In genomic region chr13:81629395-81629794, GRCm38 (mm10) we compare ENCODE assay signal across 16 mouse cellular contexts. TPM values are rescaled to one million over a fixed set of nuclear protein-coding genes. Genes with fewer than 3 reads are reported as not detected.
DNase-seq lines count a peak whose midpoint lies in the region; ATAC-seq lines count a peak whose summit lies in the region.
"Had no signal": no experiment of that assay in that cellular context is flagged by ENCODE, and none has a peak within 500 bp of the region (broad histone marks: within the 10 kb centered on the region; RNA-seq: fewer than 3 reads in every experiment).

No protein-coding gene starts in this region.

- H3K9me3 ChIP-seq in kidney, embryonic 14.5 days (ENCODE audit: control insufficient read depth, low read length), result no peaks in the 10 kb centered on the region
- H3K9me3 ChIP-seq in embryonic facial prominence, embryonic 12.5 days, result no peaks in the 10 kb centered on the region
- H3K9me3 ChIP-seq in hindbrain, embryonic 13.5 days, result no peaks in the 10 kb centered on the region
- H3K9me3 ChIP-seq in neural tube, embryonic 12.5 days, result no peaks in the 10 kb centered on the region
- H3K9me3 ChIP-seq: hindbrain, embryonic 15.5 days; limb, embryonic 15.5 days had no signal

- no peak for DNase-seq in kidney, postnatal 10 days
- DNase-seq in gastrocnemius, postnatal 4 days (ENCODE audit: low spot score in 2 of 2), result no peak
- no peak for DNase-seq in lung, postnatal 25 days (ENCODE audit: low spot score)
- DNase-seq in ovary, postnatal 14 days (ENCODE audit: low spot score), result no peak
- DNase-seq: adrenal gland, postnatal 14 days; cerebellum, adult 18-20 months; layer of hippocampus, adult 9-11 months; lung, postnatal 4 days; thymus, postnatal 25 days had no signal

- 29% methylated on average over 3 of the region's 3 CpGs for WGBS in kidney, embryonic 14.5 days
- WGBS in embryonic facial prominence, embryonic 12.5 days, result 55% methylated on average over 3 of the region's 3 CpGs
- WGBS in hindbrain, embryonic 13.5 days, result 15% methylated on average over 3 of the region's 3 CpGs
- 24% methylated on average over 3 of the region's 3 CpGs for WGBS in neural tube, embryonic 12.5 days

- no peak overlapping the region for H3K9ac ChIP-seq in kidney, embryonic 14.5 days (ENCODE audit: low read depth, low read length)
- H3K9ac ChIP-seq in embryonic facial prominence, embryonic 12.5 days, result no peak overlapping the region
- H3K9ac ChIP-seq in hindbrain, embryonic 13.5 days, result no peak overlapping the region
- no peak overlapping the region for H3K9ac ChIP-seq in neural tube, embryonic 12.5 days
- H3K9ac ChIP-seq: hindbrain, embryonic 15.5 days; limb, embryonic 15.5 days had no signal

- H3K27me3 ChIP-seq in kidney, embryonic 14.5 days (ENCODE audit: control insufficient read depth, insufficient read depth, low read length), result peaks cover 6% of the 10 kb centered on the region; the same call in 1 of the 2 replicates
- peaks cover 18% of the 10 kb centered on the region for H3K27me3 ChIP-seq in embryonic facial prominence, embryonic 12.5 days
- no peaks in the 10 kb centered on the region for H3K27me3 ChIP-seq in hindbrain, embryonic 13.5 days
- H3K27me3 ChIP-seq in neural tube, embryonic 12.5 days (replicated peaks), result no peaks in the 10 kb centered on the region

- no peak overlapping the region for H3K27ac ChIP-seq in kidney, embryonic 14.5 days (ENCODE audit: low read depth, low read length)
- no peak overlapping the region for H3K27ac ChIP-seq in embryonic facial prominence, embryonic 12.5 days
- H3K27ac ChIP-seq in hindbrain, embryonic 13.5 days, result peak overlapping the region; percentile 55
- no peak overlapping the region for H3K27ac ChIP-seq in neural tube, embryonic 12.5 days
- H3K27ac ChIP-seq: hindbrain, embryonic 15.5 days; limb, embryonic 15.5 days had no signal

- ATAC-seq in kidney, embryonic 14.5 days (ENCODE audit: low FRiP score, low TSS enrichment), result peak; percentile 33; the same call in 1 of the 2 replicates
- ATAC-seq in embryonic facial prominence, embryonic 12.5 days (ENCODE audit: insufficient number of reproducible peaks, insufficient read depth, low FRiP score, low TSS enrichment), result peak; percentile 58; the same call in 1 of the 2 replicates
- ATAC-seq in hindbrain, embryonic 13.5 days (ENCODE audit: low FRiP score), result peak; percentile 27; the same call in 1 of the 2 replicates
- peak; percentile 61 for ATAC-seq in neural tube, embryonic 12.5 days (ENCODE audit: low FRiP score, low read depth)

- H3K4me3 ChIP-seq in kidney, embryonic 14.5 days (ENCODE audit: low read length), result no peak overlapping the region
- no peak overlapping the region for H3K4me3 ChIP-seq in embryonic facial prominence, embryonic 12.5 days
- H3K4me3 ChIP-seq in hindbrain, embryonic 13.5 days, result no peak overlapping the region
- no peak overlapping the region for H3K4me3 ChIP-seq in neural tube, embryonic 12.5 days
- H3K4me3 ChIP-seq: erythroblast, embryonic 14.5 days; hindbrain, embryonic 15.5 days; limb, embryonic 15.5 days had no signal

- H3K36me3 ChIP-seq in kidney, embryonic 14.5 days (ENCODE audit: control insufficient read depth, insufficient read depth, low read length), result no peaks in the 10 kb centered on the region
- H3K36me3 ChIP-seq in embryonic facial prominence, embryonic 12.5 days, result no peaks in the 10 kb centered on the region
- no peaks in the 10 kb centered on the region for H3K36me3 ChIP-seq in hindbrain, embryonic 13.5 days
- H3K36me3 ChIP-seq in neural tube, embryonic 12.5 days, result no peaks in the 10 kb centered on the region
- H3K36me3 ChIP-seq: hindbrain, embryonic 15.5 days; limb, embryonic 15.5 days had no signal

- H3K4me1 ChIP-seq in kidney, embryonic 14.5 days (ENCODE audit: control insufficient read depth, insufficient read depth, low read length), result no peaks in the 10 kb centered on the region
- 0 out of 2 replicates have a peak, but pooled peaks cover 7% of the 10 kb centered on the region for H3K4me1 ChIP-seq in embryonic facial prominence, embryonic 12.5 days
- H3K4me1 ChIP-seq in hindbrain, embryonic 13.5 days (replicated peaks), result peaks cover 24% of the 10 kb centered on the region
- peaks cover 9% of the 10 kb centered on the region for H3K4me1 ChIP-seq in neural tube, embryonic 12.5 days

- no peak overlapping the region for H3K4me2 ChIP-seq in kidney, embryonic 14.5 days (replicated peaks; ENCODE audit: low read depth, low read length)
- H3K4me2 ChIP-seq in embryonic facial prominence, embryonic 12.5 days (replicated peaks), result no peak overlapping the region
- peak overlapping the region; percentile 43 for H3K4me2 ChIP-seq in hindbrain, embryonic 13.5 days
- H3K4me2 ChIP-seq in neural tube, embryonic 12.5 days (replicated peaks), result peak overlapping the region; percentile 52
- H3K4me2 ChIP-seq: hindbrain, embryonic 15.5 days; limb, embryonic 15.5 days had no signal

RNA-seq across cellular contexts. Expression of gene Adgrv1, which starts 3.6 kb away (rescaled TPM):
- polyA plus RNA-seq in kidney, embryonic 14.5 days (2014; fragmentation: Nextera tagmentation; extraction: Ambion mirVana), result 4.0 and 4.6 TPM in 2 replicates
- polyA plus RNA-seq in embryonic facial prominence, embryonic 12.5 days (2016; fragmentation: Nextera tagmentation; extraction: Ambion mirVana), result 5.0 and 7.2 TPM in 2 replicates
- polyA plus RNA-seq in hindbrain, embryonic 13.5 days (2015; fragmentation: Nextera tagmentation; extraction: Ambion mirVana), result 19.1 and 22.0 TPM in 2 replicates
- polyA plus RNA-seq in neural tube, embryonic 12.5 days (2016; fragmentation: Nextera tagmentation; extraction: Ambion mirVana), result 33.7 and 40.8 TPM in 2 replicates
- total RNA-seq in gastrocnemius, postnatal 4 days (2021), result under 1 TPM; 0.29 to 0.32 TPM

RNA-seq across cellular contexts. Expression of gene Lysmd3, which starts 28.1 kb away (rescaled TPM):
- 17.8 and 27.0 TPM in 2 replicates for polyA plus RNA-seq in kidney, embryonic 14.5 days (2014; fragmentation: Nextera tagmentation; extraction: Ambion mirVana)
- polyA plus RNA-seq in embryonic facial prominence, embryonic 12.5 days (2016; fragmentation: Nextera tagmentation; extraction: Ambion mirVana), result 28.2 and 33.0 TPM in 2 replicates
- 19.5 and 20.8 TPM in 2 replicates for polyA plus RNA-seq in hindbrain, embryonic 13.5 days (2015; fragmentation: Nextera tagmentation; extraction: Ambion mirVana)
- 23.2 and 26.6 TPM in 2 replicates for polyA plus RNA-seq in neural tube, embryonic 12.5 days (2016; fragmentation: Nextera tagmentation; extraction: Ambion mirVana)
- 10 to 100 TPM; 17.6 to 17.9 TPM for total RNA-seq in gastrocnemius, postnatal 4 days (2021)

Comparison
In these comparisons a context has a peak if more than half of its experiments do, and no peak if none do; other contexts are left out.
1. H3K4me2 ChIP-seq: peak in hindbrain, embryonic 13.5 days (single experiment) and neural tube, embryonic 12.5 days (single experiment); none in kidney, embryonic 14.5 days (single experiment) and embryonic facial prominence, embryonic 12.5 days (single experiment).
2. Peak in every context shown above with its lines, with median percentiles within 50 percentile points of each other: ATAC-seq.